Mouse (Mus musculus) E14TG2a.4 (cell line): ENCODE data around the gene Bcl2.

ENCODE experiments used
- H3K27me3 ChIP-seq: 2 replicates; pipeline ENCODE4 v1.6.1; 2014; ENCODE audit warnings: low read length, control low read depth; ENCODE audit not compliant: insufficient read depth
- H3K36me3 ChIP-seq: 2 replicates; pipeline ENCODE4 v1.6.1; 2014; ENCODE audit warnings: low read length, control low read depth; ENCODE audit not compliant: insufficient read depth
- H3K4me1 ChIP-seq: replicated peaks from 2 replicates; pipeline ENCODE4 v1.6.1; 2014; ENCODE audit warnings: low read depth, low read length, control low read depth
- H3K4me3 ChIP-seq: replicated peaks from 2 replicates; pipeline ENCODE4 v1.5.1; 2014; ENCODE audit warnings: mild to moderate bottlenecking, low read length
- H3K9me3 ChIP-seq: 2 replicates; pipeline ENCODE4 v1.6.1; 2014; ENCODE audit warnings: low read length, control low read depth
- CTCF ChIP-seq: conservative IDR thresholded peaks from 2 replicates; pipeline ENCODE4 v1.5.1; 2014; ENCODE audit warnings: low read length
- NANOG ChIP-seq: IDR thresholded peaks from 2 replicates; pipeline ENCODE4 v1.6.1; 2014; ENCODE audit warnings: borderline replicate concordance, low read length, mixed read lengths
- POU5F1 ChIP-seq: IDR thresholded peaks from 2 replicates; pipeline ENCODE4 v1.6.1; 2014; ENCODE audit warnings: low read length, borderline replicate concordance

Gene Bcl2

DNA sequence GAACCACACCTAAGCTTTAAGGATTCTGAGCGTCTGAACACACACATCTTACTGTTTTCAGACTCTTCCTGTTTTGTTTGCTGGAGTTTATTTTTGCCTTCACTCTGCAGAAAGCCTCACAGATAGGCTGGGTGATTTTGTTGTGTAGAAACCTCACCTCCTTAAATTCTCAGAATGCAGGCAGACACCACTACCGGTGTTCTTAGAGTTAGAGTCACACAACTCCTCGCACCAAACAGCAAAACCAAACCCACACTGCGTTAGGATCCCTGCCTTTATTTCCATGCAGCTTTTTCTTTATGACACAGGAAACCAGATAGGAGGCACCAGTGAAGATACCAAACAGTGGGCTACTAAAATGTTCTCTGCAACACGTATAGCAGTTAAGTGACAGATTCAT is 113.2 kb downstream of the Bcl2 start:
- H3K27me3 ChIP-seq = no peaks in the 10 kb centered on the region
- H3K36me3 ChIP-seq = no peaks in the 10 kb centered on the region
- no peaks in the 10 kb centered on the region for H3K4me1 ChIP-seq
- TF ChIP-seq POU5F1 (no peak), NANOG (no peak), CTCF (no peak)
- no peak overlapping the region for H3K4me3 ChIP-seq
- H3K9me3 ChIP-seq = no peaks in the 10 kb centered on the region

DNA sequence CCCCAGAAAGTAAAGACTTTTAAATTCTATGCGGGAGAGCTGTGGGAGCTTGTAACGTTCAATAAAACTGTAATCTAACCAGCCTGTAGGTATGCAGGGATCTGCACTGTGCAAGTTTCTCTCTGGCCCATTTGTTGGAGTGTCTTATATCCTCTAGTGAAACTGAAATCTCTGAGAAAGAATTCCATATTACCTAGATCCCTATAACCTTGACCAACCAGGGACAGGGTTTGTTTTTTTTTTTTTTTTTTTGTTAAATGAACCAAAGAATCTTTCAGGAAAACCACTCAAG is 115.8 kb downstream of the Bcl2 start:
- no peaks in the 10 kb centered on the region for H3K36me3 ChIP-seq
- TF ChIP-seq CTCF (no peak), POU5F1 (no peak), NANOG (no peak)

DNA sequence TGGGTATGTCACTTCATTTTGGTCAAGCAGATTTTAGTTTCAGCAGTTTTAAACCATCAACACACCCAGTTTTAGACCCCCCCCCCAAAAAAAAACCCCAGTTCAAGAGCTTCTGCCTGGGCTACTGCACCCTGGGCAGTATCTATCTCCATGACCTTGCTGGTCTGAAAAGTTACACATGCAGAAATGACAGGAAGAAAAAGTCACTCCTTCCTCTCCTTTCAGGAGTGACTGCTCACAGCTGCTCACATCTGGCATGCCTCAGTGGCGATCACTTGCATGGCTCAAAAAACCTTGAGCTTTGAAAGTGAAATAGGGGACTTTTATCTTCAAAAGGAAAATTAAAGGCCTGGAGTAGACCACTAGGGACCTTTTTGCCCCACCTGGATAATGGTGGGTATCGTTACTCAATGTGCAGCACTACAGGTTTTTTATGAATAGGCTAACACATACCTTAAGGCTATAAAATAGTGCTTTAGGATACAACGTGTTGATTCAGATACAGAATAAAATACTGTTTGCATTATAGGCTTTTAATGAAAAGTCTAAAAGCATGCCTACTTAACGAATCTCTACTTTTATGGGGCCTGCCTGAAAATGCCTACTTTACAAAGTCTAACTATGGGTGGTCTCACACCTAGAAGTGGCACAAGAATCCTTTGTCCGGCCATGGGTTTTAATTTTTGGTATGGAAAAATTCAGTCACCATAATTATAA is 116.3 kb downstream of the Bcl2 start:
- no peak for TF ChIP-seq CTCF
- TF ChIP-seq POU5F1 = no peak
- TF ChIP-seq NANOG = no peak
- Histone ChIP-seq H3K4me1 (no peaks in the 10 kb centered on the region), H3K36me3 (no peaks in the 10 kb centered on the region), H3K9me3 (0 out of 2 replicates have a peak, but pooled peaks cover 4% of the 10 kb centered on the region), H3K27me3 (no peaks in the 10 kb centered on the region), H3K4me3 (no peak overlapping the region)

More for the DNA sequence above, 115.8 kb downstream of the Bcl2 start:
- no peaks in the 10 kb centered on the region for H3K4me1 ChIP-seq
- 0 out of 2 replicates have a peak, but pooled peaks cover 4% of the 10 kb centered on the region for H3K9me3 ChIP-seq
- no peaks in the 10 kb centered on the region for H3K27me3 ChIP-seq
- H3K4me3 ChIP-seq = no peak overlapping the region

GRCm38 (mm10) chr1:106596380-106596779 is 117.7 kb downstream of the Bcl2 start:
- Histone ChIP-seq H3K27me3 (no peaks in the 10 kb centered on the region), H3K36me3 (no peaks in the 10 kb centered on the region), H3K9me3 (0 out of 2 replicates have a peak, but pooled peaks cover 4% of the 10 kb centered on the region), H3K4me1 (no peaks in the 10 kb centered on the region), H3K4me3 (no peak overlapping the region)
- no peak for TF ChIP-seq POU5F1
- TF ChIP-seq CTCF = no peak
- no peak for TF ChIP-seq NANOG

GRCm38 (mm10) chr1:106595286-106595885 is 118.7 kb downstream of the Bcl2 start:
- Histone ChIP-seq H3K27me3 (no peaks in the 10 kb centered on the region), H3K9me3 (0 out of 2 replicates have a peak, but pooled peaks cover 4% of the 10 kb centered on the region), H3K4me3 (no peak overlapping the region), H3K4me1 (no peaks in the 10 kb centered on the region), H3K36me3 (no peaks in the 10 kb centered on the region)
- no peak for TF ChIP-seq NANOG
- TF ChIP-seq CTCF = no peak
- TF ChIP-seq POU5F1 = no peak

DNA sequence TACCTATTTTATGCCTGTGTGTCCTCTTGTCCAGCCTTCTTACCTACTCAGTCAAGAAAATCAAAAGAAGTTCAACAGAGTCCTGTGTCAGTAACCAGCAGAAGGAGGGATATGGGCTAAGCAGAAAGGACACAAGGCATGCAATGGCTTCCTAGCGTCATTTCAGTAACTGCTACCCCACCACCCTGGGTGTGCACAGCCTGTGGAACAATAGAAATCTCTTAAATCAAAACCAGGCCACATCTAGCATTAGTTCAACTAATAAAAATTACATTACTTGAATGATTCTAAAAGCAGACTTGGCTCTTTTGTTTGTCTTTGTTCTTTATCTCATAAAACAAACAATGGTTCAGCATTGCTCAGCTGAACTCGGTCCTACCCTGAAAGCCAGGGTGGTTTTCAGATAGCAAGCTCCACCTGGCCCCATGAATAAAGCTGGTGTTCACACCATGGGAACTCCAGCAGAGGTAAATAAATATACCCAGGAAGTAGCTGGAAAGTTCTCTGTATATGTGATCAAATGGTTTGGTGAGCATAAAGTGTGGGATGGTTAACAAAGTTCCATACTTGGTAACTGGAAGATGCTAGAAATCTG is 122.8 kb downstream of the Bcl2 start:
- Histone ChIP-seq H3K27me3 (no peaks in the 10 kb centered on the region), H3K4me3 (no peak overlapping the region), H3K4me1 (no peaks in the 10 kb centered on the region), H3K9me3 (0 out of 2 replicates have a peak, but pooled peaks cover 4% of the 10 kb centered on the region), H3K36me3 (no peaks in the 10 kb centered on the region)
- TF ChIP-seq POU5F1 = no peak

DNA sequence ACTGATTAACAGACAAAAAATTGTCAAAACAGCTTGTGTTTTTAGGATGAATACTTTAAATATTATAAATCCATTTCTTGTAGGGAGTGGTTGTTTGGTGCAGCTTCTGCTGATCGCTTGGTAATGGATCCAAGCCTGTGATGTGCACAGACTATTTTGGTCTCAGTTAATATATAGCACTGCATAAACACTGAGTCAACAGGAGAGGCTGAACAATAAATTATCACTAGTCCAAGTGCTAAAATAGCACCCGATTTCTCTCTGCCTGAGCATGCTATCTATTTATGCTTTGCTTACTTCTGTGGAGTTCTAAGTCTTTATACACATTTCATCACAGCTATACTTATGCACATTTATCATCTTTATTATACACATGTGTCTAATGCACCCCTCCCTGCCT is 124.9 kb downstream of the Bcl2 start:
- no peaks in the 10 kb centered on the region for H3K27me3 ChIP-seq
- H3K4me1 ChIP-seq = no peaks in the 10 kb centered on the region
- no peak overlapping the region for H3K4me3 ChIP-seq
- no peaks in the 10 kb centered on the region for H3K36me3 ChIP-seq
- no peaks in the 10 kb centered on the region for H3K9me3 ChIP-seq
- TF ChIP-seq NANOG = no peak
- no peak for TF ChIP-seq CTCF
- no peak for TF ChIP-seq POU5F1

DNA sequence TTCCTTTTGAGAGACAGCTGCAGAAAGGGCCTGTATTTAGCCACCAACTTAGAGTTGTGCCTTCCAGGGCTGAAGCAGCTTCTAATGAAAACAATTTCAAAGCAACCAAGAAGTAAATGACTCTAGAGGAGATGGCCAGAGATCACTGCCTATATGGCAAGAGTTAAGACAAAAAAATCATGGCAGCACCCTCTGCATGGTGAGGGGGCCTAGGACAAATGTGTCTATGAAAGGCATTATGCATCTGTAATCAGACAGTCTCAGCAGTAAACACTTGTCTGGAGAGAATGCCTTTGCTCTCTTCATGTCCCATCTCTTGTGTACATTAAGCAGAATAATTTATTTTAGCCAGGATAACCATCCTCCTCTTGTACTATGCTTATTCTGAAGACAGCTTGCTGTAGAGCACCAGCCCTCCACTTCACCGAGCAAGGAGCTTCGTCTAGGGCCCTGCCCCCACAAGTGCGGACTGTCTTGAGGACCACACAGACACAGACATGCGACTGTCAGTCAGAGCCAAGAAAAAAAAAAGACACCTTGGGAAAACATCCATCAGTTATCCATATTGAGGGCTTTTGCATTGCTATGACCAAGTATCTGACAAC is 126.1 kb downstream of the Bcl2 start:
- Histone ChIP-seq H3K9me3 (no peaks in the 10 kb centered on the region), H3K4me3 (no peak overlapping the region), H3K36me3 (no peaks in the 10 kb centered on the region), H3K4me1 (no peaks in the 10 kb centered on the region), H3K27me3 (no peaks in the 10 kb centered on the region)
- no peak for TF ChIP-seq CTCF
- no peak for TF ChIP-seq NANOG
- TF ChIP-seq POU5F1 = no peak

GRCm38 (mm10) chr1:106586761-106587160 is 127.3 kb downstream of the Bcl2 start:
- Histone ChIP-seq H3K4me1 (no peaks in the 10 kb centered on the region), H3K36me3 (no peaks in the 10 kb centered on the region), H3K4me3 (no peak overlapping the region), H3K9me3 (no peaks in the 10 kb centered on the region), H3K27me3 (no peaks in the 10 kb centered on the region)
- TF ChIP-seq POU5F1 (no peak), NANOG (no peak), CTCF (no peak)
